Mouse (Mus musculus) embryonic facial prominence, embryonic 12.5 days (tissue): ENCODE measurements at regions not wholly inside any gene's neighbourhood (a gene's known extent, or its start where the extent isn't known, plus 50 kb on each side); places are given as distances from the start of the nearest gene placed in this dataset.

Source experiments
- ATAC-seq: fragments of 200-750 bp; cut with Nextera tagmentation; 2 replicates; pipeline ENCODE4 v1.8.0; 2017; ENCODE audit not compliant: insufficient number of reproducible peaks, insufficient read depth, low FRiP score, low TSS enrichment
- H3K27ac ChIP-seq: fragments of 300-500 bp; sonication (generic); 2 replicates; pipeline ENCODE4 v1.5.1; 2016; ENCODE audit warnings: mild to moderate bottlenecking
- H3K27me3 ChIP-seq: fragments of 300-500 bp; sonication (generic); 2 replicates; pipeline ENCODE4 v1.6.1; 2016; ENCODE audit warnings: mild to moderate bottlenecking, moderate library complexity
- H3K36me3 ChIP-seq: fragments of 300-500 bp; sonication (generic); 2 replicates; pipeline ENCODE4 v1.6.1; 2016; ENCODE audit warnings: mild to moderate bottlenecking
- H3K4me1 ChIP-seq: fragments of 300-500 bp; sonication (generic); 2 replicates; pipeline ENCODE4 v1.6.1; 2016
- H3K4me2 ChIP-seq: fragments of 300-500 bp; sonication (generic); replicated peaks from 2 replicates; pipeline ENCODE4 v1.6.1; 2016; ENCODE audit warnings: mild to moderate bottlenecking, moderate library complexity
- H3K4me3 ChIP-seq: fragments of 300-500 bp; sonication (generic); 2 replicates; pipeline ENCODE4 v1.5.1; 2016; ENCODE audit warnings: mild to moderate bottlenecking
- H3K9ac ChIP-seq: fragments of 300-500 bp; sonication (generic); 2 replicates; pipeline ENCODE4 v1.6.1; 2016; ENCODE audit warnings: mild to moderate bottlenecking, moderate library complexity
- H3K9me3 ChIP-seq: fragments of 300-500 bp; sonication (generic); 2 replicates; pipeline ENCODE4 v1.6.1; 2016; ENCODE audit warnings: mild to moderate bottlenecking, moderate library complexity
- WGBS: fragments of 180-500 bp; shearing (Covaris S2); methylation state at CpG from one replicate; pipeline ENCODE4 v1.1.7; 2016; 5-methylcytosine and 5-hydroxymethylcytosine counted together

DNA sequence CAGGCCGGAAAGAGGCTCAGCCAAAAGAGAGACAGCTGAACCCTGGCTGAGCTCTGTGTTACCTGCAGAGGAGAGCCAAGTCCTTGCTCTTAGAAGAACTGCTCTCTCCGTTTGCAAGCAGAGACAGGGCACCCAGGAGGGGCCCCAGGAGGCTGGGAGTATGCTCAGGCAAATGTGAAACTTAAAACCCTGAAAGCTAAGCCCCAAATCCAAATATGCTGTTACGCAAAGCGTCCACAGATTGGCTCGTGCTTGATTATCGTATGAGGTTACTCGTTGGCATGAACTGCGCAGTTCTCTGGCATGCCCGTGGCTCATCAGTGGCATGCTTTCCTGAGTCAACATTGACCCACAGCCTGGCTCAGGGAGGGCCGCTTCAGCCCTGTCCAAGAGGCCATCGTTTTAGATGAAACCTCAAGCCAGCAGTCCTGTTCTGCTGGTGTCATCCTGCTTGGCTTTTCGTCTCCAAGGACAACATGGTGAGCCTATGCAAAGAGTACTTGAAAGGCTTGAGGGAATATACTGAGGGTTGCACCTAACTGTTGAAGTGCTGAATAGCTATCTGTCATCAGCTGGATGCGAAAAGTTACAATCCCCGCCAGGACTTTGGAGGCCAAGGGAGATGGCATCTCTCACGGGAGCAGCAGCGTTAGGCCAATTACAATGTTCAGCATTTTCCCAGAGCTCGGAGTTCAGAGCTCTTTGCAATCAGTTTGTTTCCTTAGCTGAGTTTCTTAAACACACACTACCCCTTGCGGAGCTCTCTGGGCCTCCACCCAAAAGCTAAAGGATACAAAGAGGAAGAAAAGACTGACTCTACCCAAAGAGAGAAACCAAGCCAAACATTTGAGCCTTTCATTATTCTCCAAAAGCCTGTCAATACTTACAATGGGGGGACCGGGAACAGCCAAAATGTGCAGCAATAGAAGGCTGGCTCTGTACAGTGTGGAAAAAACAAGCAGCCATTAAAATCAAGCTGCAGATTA, 120.8 kb upstream of the Smim15 start:
- Histone ChIP-seq H3K4me2 (0 out of 2 replicates have a peak overlapping the region, but pooled peaks have one; percentile 15), H3K27ac (peak overlapping the region; percentile 51), H3K27me3 (no peaks in the 10 kb centered on the region), H3K4me3 (no peak overlapping the region), H3K9me3 (no peaks in the 10 kb centered on the region), H3K4me1 (peaks cover 17% of the 10 kb centered on the region), H3K9ac (no peak overlapping the region), H3K36me3 (no peaks in the 10 kb centered on the region)
- 52% methylated on average over 19 of the region's 19 CpGs for whole genome bisulfite sequencing
- ATAC-seq: peak; percentile 53; the same call in 1 of the 2 replicates

- H3K27me3 ChIP-seq: no peaks in the 10 kb centered on the region
- ATAC-seq: no peak
Measured at GRCm38 (mm10) chr13:107919403-107919802, 124.8 kb upstream of the Smim15 start.

DNA sequence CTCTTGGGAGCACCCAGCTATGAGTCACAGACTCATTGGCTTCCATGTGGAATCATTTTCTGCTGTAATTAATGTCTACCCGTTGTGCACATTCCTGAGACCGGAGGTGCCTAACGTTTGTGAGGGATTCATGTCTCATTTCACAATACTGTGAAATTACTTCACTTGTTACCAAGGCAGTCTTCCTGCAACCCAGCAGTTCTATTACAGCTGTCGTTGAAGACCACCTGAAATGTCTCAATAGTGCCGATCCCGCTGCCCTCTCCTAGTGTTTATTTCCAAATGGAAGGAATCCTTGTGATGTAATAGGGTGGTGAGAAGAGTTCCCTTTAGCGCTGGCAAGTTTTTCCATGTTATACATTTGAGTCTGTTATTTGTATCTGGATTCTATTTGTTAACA, 125.8 kb upstream of the Smim15 start:
- H3K4me1 ChIP-seq: peaks cover 15% of the 10 kb centered on the region
- H3K9ac ChIP-seq: no peak overlapping the region
- H3K36me3 ChIP-seq: no peaks in the 10 kb centered on the region
- H3K4me2 ChIP-seq: no peak overlapping the region
- no peak overlapping the region for H3K4me3 ChIP-seq
- WGBS: 76% methylated on average over 7 of the region's 7 CpGs
- no peak for ATAC-seq
- H3K27ac ChIP-seq: no peak overlapping the region
- H3K9me3 ChIP-seq: no peaks in the 10 kb centered on the region
- no peaks in the 10 kb centered on the region for H3K27me3 ChIP-seq

More at GRCm38 (mm10) chr13:107919403-107919802, 124.8 kb upstream of the Smim15 start:
- Histone ChIP-seq H3K36me3 (no peaks in the 10 kb centered on the region), H3K27ac (no peak overlapping the region), H3K4me3 (no peak overlapping the region), H3K9me3 (no peaks in the 10 kb centered on the region), H3K4me2 (no peak overlapping the region), H3K9ac (no peak overlapping the region), H3K4me1 (peaks cover 19% of the 10 kb centered on the region)
- WGBS: 72% methylated on average over 3 of the region's 3 CpGs

DNA sequence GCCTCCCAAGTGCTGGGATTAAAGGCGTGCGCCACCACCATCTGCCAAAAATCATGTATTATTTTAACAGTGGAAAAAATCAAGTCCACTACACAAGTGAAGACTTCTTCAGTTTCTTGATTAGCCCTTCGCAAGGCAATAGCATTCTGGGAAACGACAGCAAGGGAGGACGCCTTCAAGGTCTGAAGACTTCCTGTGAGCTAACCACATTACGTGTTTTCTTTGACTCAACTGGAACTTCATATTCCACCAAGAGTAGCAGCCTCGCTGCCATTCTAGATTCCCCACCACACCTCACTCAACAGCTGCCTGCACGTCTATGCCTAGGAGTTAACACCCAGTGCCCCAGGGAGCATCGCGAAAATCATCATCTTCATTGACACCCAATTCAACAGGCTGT, 126.2 kb upstream of the Smim15 start:
- peaks cover 10% of the 10 kb centered on the region; the same call in 1 of the 2 replicates for H3K4me1 ChIP-seq
- no peaks in the 10 kb centered on the region for H3K36me3 ChIP-seq
- H3K27me3 ChIP-seq: no peaks in the 10 kb centered on the region
- H3K4me3 ChIP-seq: no peak overlapping the region
- no peak overlapping the region for H3K4me2 ChIP-seq
- H3K27ac ChIP-seq: no peak overlapping the region
- no peaks in the 10 kb centered on the region for H3K9me3 ChIP-seq
- H3K9ac ChIP-seq: no peak overlapping the region
- WGBS: 91% methylated on average over 10 of the region's 10 CpGs
- ATAC-seq: no peak

DNA sequence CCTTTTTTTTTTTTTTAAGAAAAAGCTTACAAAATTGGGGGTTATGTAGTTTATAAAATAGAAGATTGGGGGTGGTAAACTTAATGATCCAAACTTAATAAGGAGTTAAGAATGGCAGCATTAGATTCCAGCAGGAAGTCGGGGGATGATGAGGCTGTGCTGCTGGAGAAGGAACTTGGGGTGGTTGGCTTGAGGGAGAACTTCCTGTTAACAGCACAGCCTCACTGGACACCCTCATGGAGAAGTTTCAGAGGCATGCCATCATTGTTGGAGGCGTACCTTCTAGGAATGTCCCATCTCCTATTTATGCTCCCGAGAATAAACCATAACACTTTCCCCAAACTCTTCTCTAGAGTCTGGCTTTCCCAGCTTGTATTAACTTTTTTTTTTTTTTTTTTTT, 126.7 kb upstream of the Smim15 start:
- peaks cover 5% of the 10 kb centered on the region; the same call in 1 of the 2 replicates for H3K4me1 ChIP-seq
- H3K4me2 ChIP-seq: no peak overlapping the region
- no peak overlapping the region for H3K4me3 ChIP-seq
- H3K36me3 ChIP-seq: no peaks in the 10 kb centered on the region
- WGBS: 94% methylated on average over 3 of the region's 3 CpGs
- no peak for ATAC-seq
- no peak overlapping the region for H3K9ac ChIP-seq
- H3K9me3 ChIP-seq: no peaks in the 10 kb centered on the region
- H3K27me3 ChIP-seq: no peaks in the 10 kb centered on the region
- no peak overlapping the region for H3K27ac ChIP-seq

- 43% methylated on average over 7 of the region's 7 CpGs for WGBS
- Histone ChIP-seq H3K4me2 (no peak overlapping the region), H3K27ac (no peak overlapping the region), H3K36me3 (no peaks in the 10 kb centered on the region), H3K4me1 (peaks cover 7% of the 10 kb centered on the region), H3K9ac (no peak overlapping the region), H3K4me3 (no peak overlapping the region), H3K9me3 (no peaks in the 10 kb centered on the region), H3K27me3 (no peaks in the 10 kb centered on the region)
- ATAC-seq: no peak
Measured at GRCm38 (mm10) chr13:107910125-107910524, 134.1 kb upstream of the Smim15 start.

DNA sequence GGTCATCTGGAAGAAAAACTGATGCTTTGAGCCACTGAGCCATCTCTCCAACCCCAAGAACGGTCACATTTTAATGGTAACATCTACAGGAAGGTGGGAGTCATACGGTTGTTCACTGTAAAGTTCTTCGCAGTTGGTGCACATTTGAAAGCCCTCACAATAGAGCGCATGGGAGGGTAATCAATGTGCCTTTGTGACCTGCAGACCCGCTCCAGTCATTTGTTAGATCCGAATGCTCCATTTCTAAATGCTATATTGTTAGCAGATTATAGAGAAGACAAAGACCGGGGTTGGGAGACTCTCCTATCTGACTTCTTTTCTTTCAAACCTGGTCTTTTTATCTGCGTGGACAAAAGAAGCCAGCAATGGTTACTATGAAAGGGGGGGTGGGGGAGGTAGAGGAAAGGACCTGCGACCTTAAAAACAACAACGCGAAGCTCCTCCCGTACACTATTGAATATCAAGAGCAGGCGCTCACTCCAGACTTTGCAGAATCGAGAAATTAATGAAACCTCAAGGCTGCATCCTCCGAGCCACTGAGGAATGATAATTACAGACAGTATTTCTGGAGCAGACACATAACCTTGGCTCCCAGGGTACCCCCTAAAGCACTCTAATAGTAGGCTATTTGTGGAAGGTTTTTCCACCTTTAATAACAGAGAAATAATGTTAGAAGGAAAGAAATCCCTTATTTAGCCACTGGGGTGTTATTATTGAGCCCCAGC, 134.7 kb upstream of the Smim15 start:
- Histone ChIP-seq H3K36me3 (no peaks in the 10 kb centered on the region), H3K9ac (no peak overlapping the region), H3K4me1 (peaks cover 7% of the 10 kb centered on the region), H3K27me3 (no peaks in the 10 kb centered on the region), H3K4me3 (no peak overlapping the region), H3K27ac (no peak overlapping the region), H3K9me3 (no peaks in the 10 kb centered on the region), H3K4me2 (no peak overlapping the region)
- ATAC-seq: no peak
- 57% methylated on average over 15 of the region's 15 CpGs for WGBS

DNA sequence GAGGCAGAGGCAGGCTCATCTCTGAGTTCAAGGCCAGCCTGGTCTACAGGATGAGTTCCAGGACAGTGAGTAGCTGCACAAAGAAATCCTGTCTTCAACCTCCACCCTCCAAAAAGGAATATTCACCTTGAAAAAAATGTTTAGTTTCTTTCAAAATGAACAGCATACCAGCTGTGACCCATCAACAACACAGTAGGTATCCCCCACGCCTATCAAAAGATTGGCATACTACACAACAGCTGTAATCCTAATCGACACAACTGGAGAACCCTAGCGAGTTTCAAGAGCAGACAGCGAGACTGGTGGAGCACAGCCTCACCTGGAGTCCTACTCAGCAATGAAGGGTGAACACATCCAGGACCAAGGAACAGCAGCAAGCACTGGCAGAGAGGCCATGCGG, 136.3 kb upstream of the Smim15 start:
- Histone ChIP-seq H3K36me3 (no peaks in the 10 kb centered on the region), H3K4me1 (peaks cover 9% of the 10 kb centered on the region)
- WGBS: 90% methylated on average over 5 of the region's 5 CpGs

GRCm38 (mm10) chr13:107904851-107905250, 139.4 kb upstream of the Smim15 start:
- peaks cover 11% of the 10 kb centered on the region for H3K4me1 ChIP-seq
- no peaks in the 10 kb centered on the region for H3K27me3 ChIP-seq
- no peak overlapping the region for H3K4me3 ChIP-seq
- no peak overlapping the region for H3K27ac ChIP-seq
- H3K4me2 ChIP-seq: no peak overlapping the region
- H3K9me3 ChIP-seq: no peaks in the 10 kb centered on the region
- 80% methylated on average over 4 of the region's 4 CpGs for WGBS
- no peaks in the 10 kb centered on the region for H3K36me3 ChIP-seq
- no peak overlapping the region for H3K9ac ChIP-seq
- no peak for ATAC-seq

More for the DNA sequence above, 136.3 kb upstream of the Smim15 start:
- Histone ChIP-seq H3K9me3 (no peaks in the 10 kb centered on the region), H3K4me2 (no peak overlapping the region), H3K27ac (no peak overlapping the region), H3K27me3 (no peaks in the 10 kb centered on the region), H3K9ac (no peak overlapping the region), H3K4me3 (no peak overlapping the region)
- no peak for ATAC-seq

GRCm38 (mm10) chr13:107904051-107904740, 140.1 kb upstream of the Smim15 start:
- H3K36me3 ChIP-seq: no peaks in the 10 kb centered on the region
- H3K4me3 ChIP-seq: no peak overlapping the region
- WGBS: 76% methylated on average over 14 of the region's 14 CpGs
- H3K27ac ChIP-seq: no peak overlapping the region
- peaks cover 8% of the 10 kb centered on the region; the same call in 1 of the 2 replicates for H3K4me1 ChIP-seq
- ATAC-seq: no peak
- H3K9ac ChIP-seq: no peak overlapping the region
- no peaks in the 10 kb centered on the region for H3K9me3 ChIP-seq
- H3K4me2 ChIP-seq: no peak overlapping the region
- no peaks in the 10 kb centered on the region for H3K27me3 ChIP-seq

GRCm38 (mm10) chr13:107903150-107903959, 140.9 kb upstream of the Smim15 start:
- Histone ChIP-seq H3K27me3 (no peaks in the 10 kb centered on the region), H3K9me3 (no peaks in the 10 kb centered on the region), H3K36me3 (no peaks in the 10 kb centered on the region), H3K27ac (no peak overlapping the region), H3K9ac (no peak overlapping the region), H3K4me3 (no peak overlapping the region), H3K4me2 (no peak overlapping the region), H3K4me1 (peaks cover 8% of the 10 kb centered on the region; the same call in 1 of the 2 replicates)
- 43% methylated on average over 9 of the region's 9 CpGs for WGBS
- ATAC-seq: no peak
